Mouse (Mus musculus): ENCODE results near the gene Fam50b.

GRCm38 (mm10) chr13:34734686-34735085 lies at the start of gene Fam50b:
- TF ChIP-seq GATA1 (IDR thresholded peaks at IDR 0.05; ENCODE audit: borderline replicate concordance, low read length) = no peak
- no peak for TF ChIP-seq FLI1 (IDR thresholded peaks at IDR 0.05; ENCODE audit: low read length)

Measured in megakaryocyte, embryonic 14.5 days (primary cell).